Mouse (Mus musculus) layer of hippocampus, adult 6 months (tissue): ENCODE measurements around the gene Tma7. TPM values are rescaled to one million over a fixed set of nuclear protein-coding genes. Genes with fewer than 3 reads are reported as not detected.

ENCODE experiments used
- long read RNA-seq, 2 experiments: library from polyadenylated mRNA; unstranded; transcript quantifications; one replicate each; pipeline ENCODE4 v2.0.0; 2019 to 2020
- polyA plus RNA-seq: library from polyadenylated mRNA; unstranded; fragments of <200 nt; fragmentation: Nextera tagmentation; gene quantifications from 2 replicates; pipeline ENCODE4 v1.2.3, GENCODE M21; 2021

The Tma7 gene
- polyA plus RNA-seq: 619 and 702 TPM in 2 replicates
- long read RNA-seq, experiment 1, transcript Tma7-201 (4 exons, 944 nt): major isoform, 194 of 212 reads
- long read RNA-seq, experiment 1, transcript Tma7-204 (3 exons, 380 nt): minor isoform, 8 of 212 reads
- long read RNA-seq, experiment 1, partial matches to known transcripts: 7 of 212 reads
- long read RNA-seq, experiment 1, other reads (novel, unspliced or antisense): 3 of 212 reads
- long read RNA-seq, experiment 2, transcript Tma7-201 (4 exons, 944 nt): major isoform, 18 of 19 reads
- long read RNA-seq, experiment 2, partial matches to known transcripts: 0 of 19 reads
- long read RNA-seq, experiment 2, other reads (novel, unspliced or antisense): 1 of 19 reads

DNA sequence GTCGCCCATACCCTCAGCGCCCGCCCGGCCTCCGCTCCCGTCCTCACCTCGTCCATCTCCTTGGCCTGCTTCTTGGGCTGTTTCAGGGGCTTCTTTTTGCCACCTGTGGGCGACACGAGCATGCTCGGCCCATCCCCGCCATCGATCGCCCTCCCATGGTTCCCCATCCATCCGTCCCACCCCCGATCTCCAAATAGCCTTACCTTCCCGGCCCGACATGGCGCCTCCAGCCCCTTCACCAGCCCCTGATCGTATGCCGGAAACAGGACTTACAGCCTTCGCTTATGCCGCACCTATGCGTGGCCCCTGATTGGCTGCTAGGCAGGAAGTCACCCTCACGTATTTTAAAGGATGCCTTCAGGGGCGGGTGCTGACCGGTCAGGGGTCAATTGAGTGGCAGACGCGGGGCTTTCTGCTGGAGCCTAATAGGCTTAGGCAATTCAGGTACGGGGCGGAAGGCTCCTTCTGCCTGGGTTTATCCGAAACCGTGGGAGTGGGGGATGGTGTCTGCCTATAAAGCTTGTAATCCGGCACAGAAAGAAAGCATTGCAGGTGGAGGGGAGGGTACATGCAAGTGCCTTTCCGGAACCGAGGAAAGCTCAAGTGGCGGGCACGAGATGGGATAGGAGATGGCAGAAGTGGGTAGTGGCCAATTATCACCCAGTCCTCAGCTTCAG, at the start of gene Tma7, which contains the start of gene Ccdc51:
TSS of gene Tma7 (minus strand) at position 464 of the 677 bp plus-strand sequence.
TSS of gene Ccdc51 (plus strand) at position 370 of the 677 bp plus-strand sequence.

GRCm38 (mm10) chr9:109095137-109095982, 13.0 kb upstream of the Tma7 start, which contains the start of gene Plxnb1:
Plxnb1 (plus strand) TSS chr9:109095389.

DNA sequence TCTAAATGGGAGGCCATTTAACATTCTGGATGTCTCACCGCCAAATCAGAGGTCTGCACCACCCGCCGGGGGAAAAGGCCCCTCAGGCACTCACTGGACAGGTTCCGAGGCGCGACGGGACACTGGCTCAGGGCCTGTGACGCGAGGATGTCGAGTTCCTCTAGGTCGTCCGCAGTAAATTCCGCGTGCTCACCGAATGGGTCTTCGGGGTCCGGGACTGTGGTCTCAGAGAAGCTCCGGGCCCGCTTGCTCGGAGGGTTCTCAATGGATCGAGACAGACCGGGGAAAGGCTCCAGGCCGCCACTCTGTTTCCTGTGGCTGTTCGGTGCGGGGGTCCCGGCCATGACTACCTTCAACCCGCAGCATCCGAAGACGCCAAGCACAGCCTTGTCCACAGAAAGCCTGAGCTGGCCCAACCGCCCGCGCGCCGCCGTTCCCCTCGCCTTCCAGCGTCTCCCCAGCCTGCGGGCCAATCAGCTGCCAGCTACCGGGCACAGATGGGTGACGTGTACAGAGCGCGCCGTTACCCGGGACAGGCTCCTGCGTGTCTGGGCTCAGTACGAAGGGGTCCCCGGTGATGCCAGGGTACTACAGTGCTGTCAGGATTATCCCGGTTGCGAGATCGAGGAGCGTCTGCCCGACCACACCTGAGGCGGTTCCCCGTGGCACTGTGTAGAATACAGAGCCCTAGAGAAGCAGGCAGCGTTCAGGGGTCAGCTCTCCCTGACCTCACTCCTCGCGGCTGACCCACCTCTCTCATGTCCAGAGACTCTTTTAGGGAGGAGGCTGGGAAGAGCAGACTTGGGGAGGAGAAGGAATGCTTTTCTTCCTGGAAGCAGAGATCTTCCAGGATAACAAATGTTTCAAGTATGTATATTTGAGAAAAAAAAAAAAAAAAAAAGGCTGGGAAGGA, 8.5 kb downstream of the Tma7 start, which contains the start of gene Atrip:
TSS of gene Atrip (minus strand) at position 464 of the 913 bp plus-strand sequence.

GRCm38 (mm10) chr9:109059136-109059903, 23.1 kb downstream of the Tma7 start, which contains the start of gene Trex1:
Trex1 (minus strand) TSS chr9:109059734.

DNA sequence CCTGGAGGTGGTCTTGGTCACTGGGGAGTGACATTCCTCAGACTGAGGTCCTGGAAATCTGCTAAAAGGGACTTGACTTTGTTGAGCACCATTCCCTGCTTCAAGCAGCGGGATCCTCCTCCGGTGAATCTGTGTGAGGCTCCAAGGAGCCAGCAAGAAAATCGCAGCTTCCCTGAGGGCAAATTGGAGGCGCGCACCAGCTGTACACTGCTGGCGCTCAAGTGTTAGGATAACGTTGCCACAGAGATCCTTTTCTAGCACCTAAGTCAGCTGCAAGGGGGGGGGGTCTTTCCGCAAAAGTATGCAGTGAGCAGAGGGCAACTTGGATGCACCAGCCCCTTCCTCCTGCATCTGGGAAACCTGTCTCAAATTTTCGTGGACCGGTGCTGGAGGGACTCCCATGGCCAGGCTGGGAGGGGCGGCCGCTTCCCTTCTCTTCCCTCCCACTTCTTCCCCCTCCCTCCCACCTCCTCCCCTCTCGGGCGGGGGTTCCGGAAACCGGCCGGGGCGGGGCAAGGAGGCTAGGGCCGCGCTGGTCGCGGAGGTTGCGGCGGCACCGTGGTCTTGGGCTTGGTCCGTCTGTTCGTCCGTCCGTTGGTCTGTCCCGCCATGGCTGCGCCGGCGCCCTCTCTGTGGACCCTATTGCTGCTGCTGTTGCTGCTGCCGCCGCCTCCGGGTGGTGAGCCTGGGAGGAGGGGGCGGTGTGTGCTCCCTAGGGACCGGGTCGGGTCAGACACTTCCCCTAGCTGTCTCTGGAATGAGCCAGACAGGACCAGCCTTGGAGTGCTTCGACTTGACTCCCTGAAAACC, 44.1 kb downstream of the Tma7 start, which contains the start of gene Shisa5:
TSS of gene Shisa5 (plus strand) at position 480 of the 810 bp plus-strand sequence.

Other genes with a start within 250 kb of the Tma7 start
- 9.3 and 12.2 TPM in 2 replicates for gene Slc26a6, start 229.3 kb downstream of the Tma7 start, polyA plus RNA-seq
- gene Tmem89, start 168.0 kb downstream of the Tma7 start, polyA plus RNA-seq: 1.0 and 2.9 TPM in 2 replicates
- gene Uqcrc1, start 146.0 kb downstream of the Tma7 start, polyA plus RNA-seq: 652 and 670 TPM in 2 replicates
- gene Col7a1, start 129.0 kb downstream of the Tma7 start, polyA plus RNA-seq: not detected in 2 replicates
- not detected in 2 replicates for gene Ucn2, start 96.6 kb downstream of the Tma7 start, polyA plus RNA-seq
- gene Pfkfb4, start 90.8 kb downstream of the Tma7 start, polyA plus RNA-seq: 4.7 and 5.6 TPM in 2 replicates
- 119 and 124 TPM in 2 replicates for gene Shisa5, start 44.0 kb downstream of the Tma7 start, polyA plus RNA-seq
- gene Trex1, start 22.9 kb downstream of the Tma7 start, polyA plus RNA-seq: 12.0 and 12.5 TPM in 2 replicates
- 19.7 and 20.0 TPM in 2 replicates for gene Atrip, start 8.5 kb downstream of the Tma7 start, polyA plus RNA-seq
- 3.6 and 4.4 TPM in 2 replicates for gene Ccdc51, start 94 bp downstream of the Tma7 start, polyA plus RNA-seq
- gene Plxnb1, start 12.8 kb upstream of the Tma7 start, polyA plus RNA-seq: 15.1 and 22.6 TPM in 2 replicates
- not detected in 2 replicates for gene Fbxw21, start 79.5 kb upstream of the Tma7 start, polyA plus RNA-seq
- 0.10 and 0.36 TPM in 2 replicates for gene Fbxw13, start 113.4 kb upstream of the Tma7 start, polyA plus RNA-seq
- not detected in 2 replicates for gene Fbxw20, start 152.2 kb upstream of the Tma7 start, polyA plus RNA-seq
- gene Fbxw14, start 205.1 kb upstream of the Tma7 start, polyA plus RNA-seq: not detected in 2 replicates